Mouse (Mus musculus) c-Kit-positive CD71-negative TER-119-negative erythroid progenitor cells, embryonic 14.5 days (primary cell): ENCODE measurements around the gene Adamts9.

Experiments used
- DNase-seq: peaks from one replicate; pipeline ENCODE4 v3.0.0-alpha.2; 2013; ENCODE audit warnings: low read depth

Gene Adamts9

DNA sequence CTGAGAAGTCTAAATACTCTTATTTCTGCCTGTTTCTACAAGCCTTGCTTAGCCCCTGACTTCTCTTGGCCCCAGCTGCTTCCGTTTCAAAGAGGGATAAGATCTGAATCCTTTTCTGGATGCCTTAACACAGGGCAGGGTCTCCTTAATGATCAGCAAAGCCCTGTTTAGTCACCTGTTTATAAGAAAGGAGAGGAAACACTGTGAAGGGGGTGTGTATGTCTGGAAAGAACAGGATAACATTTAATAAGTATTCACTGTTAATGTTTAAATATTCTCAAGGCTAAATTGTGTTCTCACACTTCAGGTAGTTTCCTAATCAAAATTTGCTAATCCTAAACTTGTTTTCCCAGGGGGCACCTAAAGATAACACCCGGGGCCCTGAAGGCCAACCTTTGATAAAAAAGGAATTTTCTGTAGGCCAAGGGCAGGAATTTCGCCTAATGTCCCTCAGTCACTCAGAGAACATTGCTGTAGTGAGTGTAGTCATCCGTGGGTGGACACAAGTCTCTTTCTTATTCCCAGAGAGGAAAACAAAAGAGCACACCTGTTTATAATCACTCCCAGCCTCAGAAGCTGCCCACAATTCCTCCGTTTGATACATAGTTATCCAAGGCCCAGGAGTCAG, 82.9 kb downstream of the Adamts9 start:
- no peak for DNase-seq

DNA sequence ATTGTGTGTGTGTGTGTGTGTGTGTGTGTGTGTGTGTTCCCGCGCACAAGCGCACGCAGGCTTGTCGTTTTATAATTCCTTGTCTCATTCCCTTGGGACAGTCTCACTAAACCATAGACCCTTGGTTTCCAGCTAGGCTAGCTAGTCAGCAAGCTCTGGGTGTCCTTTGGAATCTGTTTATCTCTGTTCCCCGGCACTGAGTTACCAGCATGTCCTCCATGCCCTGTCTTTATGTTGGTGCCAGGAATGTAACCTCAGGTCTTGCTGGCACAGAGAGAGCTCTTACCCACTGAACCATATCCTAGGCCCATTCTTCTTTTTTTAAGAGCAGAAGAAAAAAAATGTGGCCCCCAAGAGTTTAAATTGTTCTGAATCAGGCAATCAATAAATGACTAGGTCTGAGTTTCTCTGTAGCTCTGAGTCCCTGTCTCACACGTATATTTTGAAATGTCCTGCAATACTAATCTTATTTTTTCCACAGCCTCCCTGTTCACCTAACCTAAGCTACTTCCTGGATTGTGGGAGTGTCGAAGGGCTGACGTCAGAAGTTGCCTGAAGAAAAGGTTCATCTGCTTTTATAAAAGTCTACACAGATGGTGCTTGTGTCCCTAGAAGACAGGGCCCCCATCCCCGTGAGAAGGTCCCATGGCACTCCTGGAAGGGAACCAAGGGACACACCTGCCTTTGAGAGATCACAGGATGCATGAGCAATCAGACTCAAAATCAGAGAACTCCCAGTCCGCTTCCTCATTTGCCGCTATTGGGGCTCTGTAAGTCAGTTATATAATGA, 84.4 kb downstream of the Adamts9 start:
- DNase-seq: no peak

DNA sequence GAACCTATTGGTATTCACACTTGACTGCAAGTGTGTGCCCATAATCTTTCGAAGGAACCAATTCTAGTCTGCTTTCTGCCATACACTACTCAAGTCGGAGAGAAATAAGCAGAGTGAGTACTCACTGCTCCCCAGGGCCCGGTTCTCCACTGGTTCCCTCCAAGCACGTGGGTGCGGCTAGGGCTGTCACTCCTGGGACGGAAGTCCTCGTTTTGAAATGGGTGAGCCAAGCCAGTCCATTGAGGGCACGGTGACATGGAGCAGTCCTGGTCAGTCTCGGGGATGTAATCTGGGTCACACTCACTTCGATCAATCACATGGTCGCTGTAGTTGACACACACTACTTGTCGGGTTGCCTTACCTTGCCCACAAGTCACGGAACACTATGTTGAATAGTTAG, 85.5 kb downstream of the Adamts9 start:
- DNase-seq: no peak

DNA sequence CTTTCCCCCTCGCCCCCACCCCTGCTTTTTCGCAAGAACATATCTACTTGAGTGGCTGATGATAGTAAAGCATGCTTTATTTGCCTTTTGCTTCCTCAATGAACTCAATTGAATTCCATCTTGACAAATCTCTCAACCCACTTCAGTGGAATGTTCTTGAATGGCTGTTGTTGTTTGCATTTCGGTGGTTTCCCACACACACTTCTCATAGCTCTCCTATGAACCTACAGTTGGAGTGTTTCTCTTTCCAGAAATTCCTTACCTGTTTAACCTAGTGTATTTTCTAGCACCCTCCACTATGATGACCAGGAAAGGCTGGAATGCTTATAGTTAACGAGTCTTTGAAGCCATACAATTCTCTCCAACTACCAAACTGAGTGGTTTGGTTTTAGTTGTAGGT, 88.4 kb downstream of the Adamts9 start:
- no peak for DNase-seq

DNA sequence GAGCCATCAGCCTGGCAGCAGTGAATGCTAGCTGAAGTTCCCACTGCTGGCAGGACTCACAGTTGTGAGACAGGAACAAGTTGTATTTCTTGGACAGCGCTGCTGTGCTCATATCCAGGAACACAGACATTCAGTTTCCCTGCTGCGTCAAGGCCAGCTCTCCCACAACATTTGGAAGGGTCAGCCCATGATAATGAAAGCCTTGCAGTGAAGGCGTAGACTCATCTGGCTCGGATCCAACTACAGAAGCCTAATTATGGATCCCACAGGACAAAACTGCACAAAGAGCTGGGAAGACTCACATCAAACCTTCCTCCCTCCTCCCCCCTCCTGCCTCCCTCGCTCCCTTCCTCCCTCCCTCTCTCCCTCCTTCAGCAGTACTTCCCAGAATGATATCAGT, 93.0 kb downstream of the Adamts9 start:
- DNase-seq: no peak

DNA sequence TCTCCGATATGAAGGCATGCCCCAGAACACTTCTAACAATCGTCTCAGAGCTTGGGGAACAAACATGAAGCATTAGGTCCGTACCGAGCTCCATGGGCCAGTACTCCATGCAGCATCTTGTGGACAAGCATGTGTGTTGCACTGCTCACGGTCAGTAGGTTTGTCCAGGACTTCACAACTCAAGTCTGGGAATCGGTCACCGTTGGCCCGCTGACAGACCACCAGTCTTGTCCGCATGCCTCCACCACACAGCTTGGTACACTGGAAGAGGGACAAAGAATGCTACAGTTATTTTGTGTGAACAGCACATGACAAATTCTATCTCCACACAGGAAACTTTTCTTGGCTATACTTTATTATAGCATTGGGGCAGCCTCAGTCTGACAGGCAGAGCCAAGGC, 94.1 kb downstream of the Adamts9 start:
- DNase-seq: no peak

DNA sequence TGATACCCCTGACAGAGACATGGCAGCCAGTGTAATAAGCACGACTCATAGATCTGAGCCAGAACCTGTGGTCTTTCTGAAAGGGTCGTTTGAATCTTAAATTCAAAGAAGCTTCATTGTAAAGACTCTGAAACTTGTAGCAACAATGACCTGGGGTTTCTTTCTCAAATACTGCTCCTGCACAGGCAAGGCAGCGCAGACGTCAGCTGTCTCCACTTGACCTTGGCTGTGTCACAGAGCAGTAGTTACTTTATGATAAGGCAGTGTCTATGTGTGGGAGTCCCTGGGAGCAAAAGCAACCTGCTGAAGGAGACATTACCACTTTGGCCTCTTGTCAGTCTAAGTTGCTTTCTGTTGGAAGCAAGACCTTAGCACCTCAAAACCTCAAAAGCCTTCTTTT, 96.7 kb downstream of the Adamts9 start:
- no peak for DNase-seq

DNA sequence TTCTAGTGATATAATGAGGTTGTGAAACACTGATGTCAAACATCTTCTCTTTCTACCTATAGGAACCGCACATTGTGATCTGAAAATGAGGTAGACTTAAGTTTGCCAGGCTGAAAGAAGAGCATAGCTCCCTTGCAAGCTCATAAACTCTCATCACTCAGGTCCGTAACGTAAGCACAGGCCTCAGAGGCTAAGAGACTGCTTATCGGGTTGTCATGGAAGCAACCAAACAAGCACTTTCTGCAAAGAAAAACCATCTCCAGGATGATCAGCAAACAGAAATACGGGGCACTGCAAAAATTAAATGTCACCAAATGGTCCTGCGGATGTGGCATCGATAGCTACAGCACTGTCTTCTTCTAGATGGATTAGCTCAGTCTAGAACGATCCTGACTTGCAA, 97.4 kb downstream of the Adamts9 start:
- no peak for DNase-seq

DNA sequence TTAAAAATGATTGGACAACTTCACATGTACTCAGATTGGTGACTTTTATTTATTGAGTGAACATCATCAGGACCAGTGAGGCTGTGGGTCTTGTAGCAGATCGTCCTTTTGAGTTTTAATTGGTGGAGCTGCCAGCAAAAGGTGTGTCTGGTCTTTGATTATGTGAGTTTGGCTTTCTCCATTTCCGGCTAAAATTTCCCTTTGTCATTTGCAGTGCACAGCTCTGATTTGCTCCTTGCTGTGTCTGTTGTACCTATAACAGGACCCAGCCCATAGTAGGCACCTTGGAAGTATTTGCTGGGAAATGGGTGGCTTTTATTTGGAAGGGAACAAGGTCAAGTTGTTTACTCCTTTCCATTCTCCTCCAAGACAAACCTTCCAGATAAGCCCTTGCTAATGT, 99.8 kb downstream of the Adamts9 start:
- no peak for DNase-seq

DNA sequence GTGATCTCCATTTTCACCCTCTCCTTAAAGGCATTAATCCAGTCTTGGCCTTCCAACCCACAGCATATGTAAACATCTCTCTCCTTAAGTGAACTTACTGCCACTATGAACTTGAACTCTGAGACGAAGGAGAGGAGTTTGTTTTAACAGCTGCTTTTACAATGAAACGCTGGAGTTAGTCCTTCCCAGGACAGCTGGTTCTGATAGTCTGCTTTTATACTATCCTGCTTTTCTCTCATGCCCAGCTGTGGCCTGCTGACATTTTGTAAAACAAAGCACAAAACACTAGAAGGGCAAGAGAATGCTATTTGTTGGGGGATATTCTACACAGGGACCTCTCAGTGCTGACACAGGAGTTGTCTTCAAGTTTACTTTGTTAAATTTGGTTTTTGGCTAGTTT, 101.3 kb downstream of the Adamts9 start:
- no peak for DNase-seq

DNA sequence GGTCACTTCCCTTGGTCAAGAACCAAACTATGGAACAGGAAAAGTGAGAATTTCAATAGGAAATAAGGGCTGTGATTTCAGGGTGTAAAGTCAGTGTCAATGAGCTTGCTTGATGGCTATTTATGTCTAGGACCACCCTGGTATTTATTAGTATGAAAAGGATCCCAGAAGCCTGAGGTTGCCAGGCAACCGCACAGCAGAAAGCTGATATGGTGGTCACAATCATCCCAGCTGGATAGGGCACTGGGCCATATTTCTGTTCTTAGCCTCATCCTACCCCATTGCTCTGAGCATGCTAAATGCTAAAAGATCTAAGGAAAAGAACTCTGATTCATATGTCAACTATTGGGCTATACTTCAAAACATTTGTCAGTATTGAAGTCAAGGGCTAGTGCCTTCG, 112.2 kb downstream of the Adamts9 start:
- no peak for DNase-seq

DNA sequence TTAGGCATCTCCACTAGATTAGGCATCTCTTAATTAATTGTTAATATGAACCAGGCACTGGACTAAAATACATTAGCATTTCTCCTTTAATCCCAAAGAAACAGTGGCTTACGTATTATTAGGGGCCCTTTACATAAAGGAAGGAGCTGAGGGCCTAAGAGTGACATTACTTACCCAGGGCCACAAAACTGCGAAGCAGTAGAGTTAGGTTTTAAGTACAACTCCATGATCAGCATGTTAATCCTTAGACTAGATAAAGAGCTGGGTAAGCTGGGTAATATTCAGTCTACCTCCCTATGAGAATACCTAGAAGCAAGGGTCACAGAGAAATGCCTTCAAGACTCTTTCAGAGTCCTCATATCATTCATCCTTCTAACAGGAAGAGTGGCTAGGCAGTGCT, 114.1 kb downstream of the Adamts9 start:
- DNase-seq: no peak

DNA sequence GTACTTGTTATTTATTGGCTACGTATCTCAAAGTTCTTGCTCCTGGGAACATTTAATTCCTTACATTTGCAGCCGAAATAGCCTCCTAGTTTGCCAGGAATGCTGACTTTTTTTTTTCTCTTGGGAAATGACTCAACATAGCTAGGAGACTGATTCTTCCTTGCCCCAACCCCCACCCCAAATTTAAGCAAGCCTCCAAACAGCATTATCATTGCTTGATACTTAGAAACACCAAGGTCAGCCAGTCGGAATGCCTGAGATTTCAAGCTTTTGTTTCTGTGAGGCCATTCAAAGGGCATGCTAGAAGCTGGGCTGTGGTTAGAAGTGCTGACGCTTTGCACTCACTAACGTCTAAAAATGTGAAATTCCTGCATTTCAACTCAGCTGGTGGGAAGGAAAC, 115.9 kb downstream of the Adamts9 start:
- DNase-seq: no peak

DNA sequence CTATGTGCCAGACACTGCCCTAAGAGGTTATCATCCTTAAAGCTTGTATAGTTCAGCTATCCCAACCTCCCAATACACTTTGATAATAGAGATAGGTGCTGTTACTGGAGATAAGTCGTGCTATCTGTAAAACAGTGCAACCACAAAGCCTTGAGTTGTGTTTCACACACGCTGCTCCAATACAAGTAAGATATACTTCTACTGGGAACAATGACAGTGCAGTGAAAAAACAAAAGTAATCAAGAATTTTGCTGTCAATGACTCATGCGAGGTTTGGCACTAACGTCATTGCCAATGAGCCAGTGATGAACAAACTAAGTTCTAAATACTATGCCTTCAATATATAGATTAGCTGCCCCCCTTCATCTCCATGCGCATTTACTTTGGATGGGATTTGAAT, 116.7 kb downstream of the Adamts9 start:
- no peak for DNase-seq

DNA sequence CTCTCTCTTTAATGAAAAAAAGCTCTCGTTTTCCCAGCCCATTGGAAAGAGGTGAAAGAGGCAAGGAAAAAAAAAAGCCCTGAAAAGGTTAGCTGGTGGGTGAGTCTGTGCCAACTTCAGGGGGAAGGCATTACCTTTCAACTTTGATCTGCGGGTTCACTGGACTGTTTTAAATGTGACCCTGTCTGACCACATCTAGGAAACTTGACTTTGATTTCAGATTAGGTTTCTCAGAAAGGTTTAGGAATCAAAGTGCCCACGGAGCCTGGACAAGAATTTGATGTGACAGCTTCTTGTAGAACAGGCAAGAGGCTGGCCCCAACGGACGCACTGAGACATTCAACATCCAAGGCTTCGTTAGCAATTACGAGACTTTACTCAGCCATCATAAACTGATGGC, 119.3 kb downstream of the Adamts9 start:
- DNase-seq: no peak

DNA sequence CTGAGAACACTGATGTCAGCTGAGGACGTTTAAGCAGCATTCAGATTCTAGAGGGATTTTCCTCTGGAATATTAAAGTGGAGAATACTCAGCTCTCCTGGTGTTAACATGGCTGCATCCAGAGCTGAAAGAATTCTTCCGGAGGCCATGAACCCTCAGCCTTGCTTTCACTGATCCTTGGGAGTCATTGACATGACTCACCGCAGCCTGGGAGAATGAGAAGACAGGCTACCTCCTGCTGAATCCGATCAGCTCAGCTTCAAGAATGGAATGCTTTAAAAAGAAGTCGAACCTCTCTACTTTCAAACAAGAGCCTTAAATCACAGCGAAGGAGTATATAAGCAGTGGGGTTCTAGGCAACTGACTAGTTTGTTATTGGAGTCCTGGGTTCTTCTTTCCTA, 121.3 kb downstream of the Adamts9 start:
- no peak for DNase-seq

DNA sequence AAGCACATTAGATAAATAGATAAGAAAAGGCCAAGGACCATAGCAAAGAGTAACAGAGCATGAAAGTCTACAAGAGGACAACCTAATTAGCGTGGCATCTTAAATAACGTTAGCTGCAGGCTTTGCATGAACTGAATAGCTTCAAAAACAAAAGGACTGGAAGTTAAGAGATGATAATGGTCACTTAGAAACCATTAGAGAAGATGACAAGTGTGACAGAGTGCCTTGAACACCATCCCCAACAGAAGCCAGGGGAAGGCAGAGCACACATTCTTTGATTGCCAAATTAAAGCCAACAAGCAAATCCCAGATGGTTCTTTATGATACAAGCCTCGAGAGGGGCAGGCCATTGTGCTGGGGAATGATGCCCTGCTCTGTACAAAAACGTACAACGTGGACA, 121.7 kb downstream of the Adamts9 start:
- DNase-seq: no peak

DNA sequence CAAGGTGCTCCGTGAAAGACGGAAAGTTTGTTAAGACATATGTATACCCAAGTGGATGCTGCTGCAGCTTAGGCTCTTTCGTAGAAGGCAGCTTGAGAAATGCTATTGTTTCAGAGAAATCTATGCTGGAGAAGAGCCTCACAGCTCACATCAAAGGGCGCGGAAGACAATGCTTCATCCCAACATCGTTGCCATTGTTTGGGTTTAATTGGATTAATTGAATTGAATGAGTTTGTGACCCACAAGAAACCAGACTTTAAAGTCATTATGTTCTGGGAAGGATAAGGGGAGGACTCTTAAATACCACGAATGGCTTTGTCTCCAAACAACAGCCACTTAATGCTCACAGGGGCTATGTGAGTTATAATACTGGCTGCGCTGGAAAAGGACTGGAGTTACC, 125.6 kb downstream of the Adamts9 start:
- no peak for DNase-seq

DNA sequence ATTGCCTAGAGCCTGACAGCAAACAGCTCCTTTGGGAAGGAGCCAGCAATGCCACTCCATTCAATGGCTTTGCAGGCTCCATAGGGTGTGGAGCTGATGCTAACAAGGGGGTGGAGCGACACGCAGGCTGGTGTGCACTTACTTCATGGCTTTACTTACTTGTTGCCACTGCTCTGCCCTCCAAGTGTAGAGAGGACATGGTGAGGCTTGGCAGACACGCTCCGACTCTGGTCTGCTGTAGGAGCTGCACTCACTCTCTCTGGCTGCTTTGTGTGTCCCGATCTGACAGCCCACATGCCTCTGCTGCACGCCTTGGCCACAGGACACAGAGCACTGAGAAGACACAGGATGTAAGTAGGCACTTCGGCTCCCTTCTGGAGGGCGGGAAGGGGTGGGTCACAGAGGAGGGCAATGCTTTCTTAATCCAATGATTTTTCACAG, 127.0 kb downstream of the Adamts9 start, which contains the start of gene A730049H05Rik:
TSS of gene A730049H05Rik (plus strand) at position 168 of the 441 bp plus-strand sequence.
- DNase-seq: no peak

DNA sequence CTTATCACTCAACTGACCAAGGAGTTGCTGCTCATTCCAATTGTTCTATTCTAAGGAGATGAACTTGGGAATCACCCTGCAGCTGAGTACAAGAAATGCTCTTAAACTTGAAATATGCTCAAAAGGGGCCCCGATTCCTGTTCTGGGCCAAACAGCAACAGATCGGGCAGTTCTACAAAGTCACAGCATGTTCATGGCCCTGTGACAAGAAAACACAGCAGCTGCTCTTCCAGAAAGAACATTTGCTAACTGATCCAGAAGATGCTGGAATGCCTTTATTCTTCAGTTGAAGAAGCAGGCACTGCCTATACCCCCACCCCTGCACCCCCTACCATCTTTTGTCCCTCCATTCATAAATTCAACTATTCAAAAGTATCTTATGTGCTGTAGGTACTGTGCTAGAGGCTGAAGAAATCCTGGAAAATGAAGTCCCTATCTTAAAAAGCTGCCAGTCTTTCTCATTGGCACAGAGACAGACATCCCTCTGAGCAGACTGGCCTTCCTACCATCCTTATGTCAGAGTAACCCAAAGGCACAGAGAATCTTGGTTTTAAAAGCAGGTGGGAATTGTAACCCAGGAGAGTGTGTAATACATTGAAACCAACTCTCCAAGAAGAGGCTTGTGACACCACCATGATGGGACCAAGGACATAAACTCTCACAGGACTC, 130.5 kb downstream of the Adamts9 start:
- no peak for DNase-seq

DNA sequence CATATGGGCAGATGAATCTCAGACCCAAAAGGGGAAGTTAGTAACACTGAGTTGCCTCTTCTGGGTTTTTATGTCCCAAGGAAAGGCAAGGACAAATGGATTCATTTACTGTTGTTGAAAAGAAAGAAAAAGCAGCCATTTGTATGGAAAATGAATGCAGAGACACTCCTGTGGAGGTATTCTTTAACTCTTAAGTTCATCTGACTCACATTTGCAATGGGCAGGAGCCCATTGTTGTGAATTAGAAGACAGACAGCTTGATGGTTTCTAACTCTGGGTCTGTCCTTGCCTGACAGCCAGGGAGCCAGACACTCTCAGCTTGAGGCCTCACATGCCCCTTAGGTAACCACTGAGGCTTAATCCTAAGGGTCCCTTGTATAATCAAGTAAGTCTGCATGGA, 131.7 kb downstream of the Adamts9 start:
- no peak for DNase-seq

DNA sequence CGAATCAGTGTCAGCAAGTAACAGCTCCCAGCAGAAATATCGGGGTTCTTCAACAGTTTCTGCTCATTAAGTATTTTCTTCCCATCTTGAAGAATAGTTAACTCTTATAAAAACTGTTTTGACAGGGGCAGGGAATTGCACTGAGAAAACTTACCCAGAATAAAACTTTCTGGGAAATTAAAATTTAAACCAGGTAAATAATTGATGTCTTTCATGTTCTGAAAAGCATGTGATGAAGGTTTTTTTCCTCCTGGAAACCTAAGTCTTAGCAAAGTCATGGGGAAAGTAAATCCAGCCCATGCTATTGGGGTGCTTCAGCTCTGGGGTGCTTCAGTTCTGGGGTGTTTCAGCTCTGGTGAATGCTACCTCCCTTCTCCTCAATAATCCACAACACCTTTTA, 132.7 kb downstream of the Adamts9 start:
- no peak for DNase-seq

DNA sequence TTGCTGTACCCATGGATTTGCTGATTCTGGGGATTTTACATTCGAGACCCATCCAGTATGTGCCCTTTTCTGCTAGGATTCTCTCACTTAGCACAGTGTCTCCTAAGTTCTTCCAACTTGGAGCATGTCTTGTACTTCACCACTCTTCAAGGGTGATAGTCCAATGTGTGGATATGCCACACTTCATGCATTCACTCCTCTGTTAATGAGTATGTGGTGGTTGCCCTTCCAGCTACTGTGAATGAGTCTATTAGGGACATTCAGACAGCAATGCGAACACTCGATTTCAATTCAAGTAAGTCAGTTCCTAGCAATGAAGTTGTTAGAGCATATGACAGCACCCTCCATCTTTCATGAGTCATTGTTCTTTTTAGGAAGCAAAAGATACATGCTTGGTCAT, 133.5 kb downstream of the Adamts9 start:
- no peak for DNase-seq
